Mouse (Mus musculus) cerebellum, adult 11 months (tissue): ENCODE results near the gene Hc.

Experiments used
- DNase-seq: peaks from one replicate; pipeline ENCODE4 v3.0.0; 2022

Hc gene

DNA sequence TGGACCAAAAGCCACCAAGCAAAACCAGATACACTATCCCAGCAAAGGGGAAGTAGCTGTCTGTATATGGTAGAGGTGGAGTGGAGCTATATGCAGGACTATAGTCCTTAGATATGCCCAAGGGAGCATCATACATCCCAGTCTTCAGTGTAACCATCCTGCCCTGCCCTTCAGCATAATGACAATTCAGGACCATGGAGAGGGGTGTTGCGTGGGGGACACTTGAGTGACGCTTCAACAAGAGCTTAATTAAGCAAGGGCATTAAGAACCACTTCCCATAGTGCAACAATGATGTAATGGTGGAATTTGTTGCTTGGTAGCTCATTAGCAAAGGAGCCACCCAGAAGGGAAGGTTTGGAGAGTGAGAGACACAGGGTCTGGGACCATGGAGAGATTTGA is 112.6 kb downstream of the Hc start:
- DNase-seq: no peak

DNA sequence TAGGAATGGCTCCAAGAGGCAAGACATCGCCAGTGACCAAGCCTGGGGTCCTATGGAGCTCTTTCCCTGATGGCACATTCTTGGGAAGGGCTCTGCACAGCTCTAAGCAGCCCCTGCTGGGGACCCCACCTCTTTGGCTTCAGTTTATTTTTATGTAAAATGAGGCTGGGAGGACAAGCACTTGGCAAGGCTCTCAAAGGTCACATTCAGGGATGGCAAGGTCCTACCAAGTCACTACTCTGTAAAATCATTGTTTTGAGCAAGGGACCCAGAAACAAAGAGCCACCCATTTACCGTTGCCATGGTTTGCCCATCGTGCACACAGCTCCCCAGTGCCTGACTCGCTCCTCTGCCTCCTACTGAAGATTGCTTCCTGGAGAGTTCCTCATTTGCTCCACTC is 115.2 kb downstream of the Hc start:
- DNase-seq: no peak

DNA sequence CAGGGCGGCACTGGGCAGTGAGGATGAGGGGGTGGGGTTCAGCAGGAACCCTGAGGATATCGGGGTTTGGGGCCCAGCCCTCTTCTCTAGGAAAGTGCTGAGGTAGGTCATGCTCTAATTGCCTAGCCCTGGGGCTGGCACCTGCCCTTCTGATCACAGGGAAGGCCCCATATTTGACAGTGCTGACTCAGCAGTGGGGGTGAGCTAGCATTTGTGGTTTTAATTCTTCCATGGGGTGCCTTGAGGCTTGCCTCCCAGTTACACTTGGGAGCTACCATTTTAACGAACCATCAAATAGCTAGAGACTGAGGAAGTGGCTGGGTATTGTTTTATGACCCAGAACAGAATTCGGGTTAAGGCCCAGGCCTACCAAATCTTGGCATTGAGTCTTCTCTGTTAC is 115.7 kb downstream of the Hc start:
- no peak for DNase-seq

DNA sequence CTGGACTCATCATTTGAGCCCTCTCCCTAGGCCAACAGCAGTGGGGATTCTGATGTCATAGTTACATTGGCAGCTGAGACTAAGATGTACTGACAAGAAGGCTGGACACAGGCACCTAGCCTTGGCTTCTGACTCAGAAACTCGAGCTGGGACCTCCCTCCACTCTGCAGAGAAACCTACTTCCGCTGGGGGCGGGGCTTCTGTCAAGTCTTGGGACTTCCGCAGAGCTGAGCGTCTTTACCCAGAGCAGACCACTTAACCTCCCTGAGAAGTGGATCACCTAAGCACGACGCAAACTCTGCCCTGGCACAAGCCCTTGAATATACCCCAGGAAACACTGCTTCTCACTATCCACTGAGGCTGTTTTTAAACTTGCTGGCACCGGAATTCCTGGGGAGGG is 116.5 kb downstream of the Hc start:
- DNase-seq: no peak

DNA sequence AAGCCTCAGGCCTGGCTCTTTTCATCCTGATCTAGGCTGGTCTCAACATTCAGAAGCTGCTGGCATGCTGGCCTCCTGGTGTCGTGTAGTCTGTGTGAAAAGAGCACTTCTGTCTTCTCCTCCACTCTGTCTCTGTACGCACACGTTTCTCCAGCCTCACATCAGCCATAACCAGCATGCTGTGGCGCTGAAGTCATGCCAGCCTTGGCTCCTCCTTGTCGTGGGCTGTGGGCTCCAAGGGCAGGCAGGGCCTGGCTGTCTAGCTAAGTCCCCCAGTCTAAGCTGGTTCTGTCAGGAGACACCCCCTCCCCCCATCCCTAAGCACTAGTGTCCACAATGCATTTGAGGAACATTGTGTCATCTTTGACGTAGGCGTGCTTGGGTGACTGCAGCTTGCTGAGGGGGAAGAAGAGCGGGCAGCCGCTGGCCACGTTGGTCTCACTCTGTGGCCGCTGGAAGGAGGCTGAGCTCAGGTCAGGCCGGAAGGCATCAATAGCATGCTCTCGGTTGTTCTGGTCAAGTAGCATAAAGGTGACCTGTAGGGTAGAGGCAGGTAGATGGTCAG is 117.6 kb downstream of the Hc start:
- DNase-seq: no peak

DNA sequence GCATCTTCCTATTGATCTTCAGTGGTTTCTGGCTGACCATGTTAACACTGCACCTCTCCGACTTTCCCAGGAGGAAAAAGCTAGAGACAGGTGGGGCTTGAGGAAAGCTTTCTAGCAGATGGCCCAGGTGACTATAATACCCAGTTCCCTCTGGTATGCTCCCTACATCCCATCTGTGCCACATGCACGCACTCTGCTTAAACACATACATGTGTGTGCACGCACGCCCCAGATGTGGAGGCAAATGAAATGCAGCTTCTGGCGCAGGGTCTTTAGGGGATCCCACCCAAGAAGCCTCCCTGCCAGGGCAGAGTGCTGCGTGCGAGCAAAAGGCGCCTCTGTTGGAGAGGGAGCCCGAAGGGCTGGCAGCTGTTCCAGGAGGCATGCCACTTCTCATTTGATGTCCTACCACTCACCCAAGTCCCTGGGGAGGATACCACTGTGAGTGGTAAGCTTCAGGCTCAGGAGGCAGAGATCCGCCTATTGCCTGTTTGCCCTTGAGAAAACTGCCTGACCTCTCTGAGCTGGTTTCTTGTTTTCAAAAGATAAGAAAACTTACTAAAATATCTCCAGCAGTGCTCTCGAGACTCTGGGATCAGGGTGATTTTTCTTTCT is 120.1 kb downstream of the Hc start:
- no peak for DNase-seq

DNA sequence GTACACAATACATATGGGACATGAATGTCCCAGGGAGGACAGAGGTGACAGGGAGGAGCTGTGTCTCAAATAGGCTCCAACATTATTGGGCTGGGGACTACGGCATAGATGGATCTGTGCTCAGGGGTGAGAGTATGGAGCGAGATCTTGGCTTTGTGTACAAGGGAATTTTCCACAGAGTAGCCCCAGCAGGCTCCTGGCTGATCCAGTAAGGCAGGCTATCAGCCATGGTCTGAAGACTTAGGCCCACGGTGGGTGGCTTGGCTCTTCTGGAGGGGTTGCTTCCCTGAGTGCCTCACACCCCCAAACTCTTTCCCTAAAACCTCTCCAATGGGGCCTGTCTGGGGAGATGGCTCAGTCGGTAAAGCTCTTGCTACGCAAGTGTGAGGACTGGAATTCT is 121.0 kb downstream of the Hc start:
- no peak for DNase-seq

DNA sequence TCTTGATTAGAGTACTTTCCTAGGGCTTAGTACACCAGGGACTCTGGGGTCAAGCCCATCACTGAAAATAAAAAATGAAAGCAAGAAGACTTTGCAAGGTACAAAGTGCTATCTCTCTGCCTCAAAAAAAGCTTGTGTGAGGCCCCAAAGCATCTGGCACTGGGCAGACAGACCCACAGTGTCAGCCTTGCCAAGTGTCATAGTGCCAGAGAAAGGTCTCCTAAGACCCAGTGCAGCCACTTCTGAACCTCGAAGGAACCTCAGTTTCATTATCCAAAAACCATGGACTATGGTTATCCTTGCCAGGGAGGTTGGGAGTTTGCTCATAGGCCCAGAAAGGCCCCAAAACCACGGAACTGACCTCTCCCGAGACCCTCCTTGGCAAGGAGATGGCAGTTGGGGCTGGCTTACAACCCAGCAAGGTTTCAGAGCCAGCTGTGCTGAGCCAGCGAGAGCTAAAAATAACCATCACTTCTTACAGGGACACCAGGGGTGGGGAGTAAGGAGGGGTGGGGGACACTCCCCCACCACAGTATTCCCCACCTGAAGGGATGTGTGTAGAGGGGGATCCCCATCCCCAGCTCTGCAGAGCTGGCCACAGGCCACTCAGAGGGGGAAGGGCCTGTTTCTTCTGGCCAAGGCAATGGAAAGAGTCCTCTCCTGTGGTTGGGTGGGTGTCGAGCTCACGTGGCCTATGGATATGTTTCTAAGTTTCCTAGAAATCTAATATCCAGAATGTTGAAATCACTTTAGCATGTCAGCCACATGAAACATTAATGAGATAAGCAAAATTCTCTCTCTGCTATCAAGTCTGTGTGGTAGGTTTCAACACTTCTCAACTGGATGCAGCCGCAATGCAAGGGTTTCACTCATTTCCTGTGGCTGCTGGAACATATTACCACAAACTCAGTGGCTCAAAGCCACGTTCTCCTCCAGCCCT is 122.7 kb downstream of the Hc start:
- DNase-seq: no peak

DNA sequence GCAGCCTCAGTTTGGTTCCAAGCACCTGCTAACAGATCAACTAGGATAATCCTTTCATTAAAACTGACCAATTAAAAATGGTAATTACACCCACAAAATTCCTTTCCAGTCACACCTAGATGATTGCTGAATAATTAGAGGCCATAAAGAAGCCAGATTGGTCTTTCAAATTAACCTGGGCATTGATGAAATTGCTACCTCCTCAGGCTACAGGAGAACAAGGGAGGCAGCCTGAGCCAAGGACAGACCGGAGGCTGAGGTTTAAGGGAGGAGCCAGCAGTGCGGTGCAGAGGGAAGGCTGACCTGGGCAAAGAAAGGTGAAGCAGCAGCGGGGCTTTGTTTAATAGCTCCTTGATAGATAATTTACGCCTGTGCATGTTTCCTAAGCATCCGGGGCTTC is 123.8 kb downstream of the Hc start:
- no peak for DNase-seq
